Mouse (Mus musculus): ENCODE results near the gene Tamm41.

DNA sequence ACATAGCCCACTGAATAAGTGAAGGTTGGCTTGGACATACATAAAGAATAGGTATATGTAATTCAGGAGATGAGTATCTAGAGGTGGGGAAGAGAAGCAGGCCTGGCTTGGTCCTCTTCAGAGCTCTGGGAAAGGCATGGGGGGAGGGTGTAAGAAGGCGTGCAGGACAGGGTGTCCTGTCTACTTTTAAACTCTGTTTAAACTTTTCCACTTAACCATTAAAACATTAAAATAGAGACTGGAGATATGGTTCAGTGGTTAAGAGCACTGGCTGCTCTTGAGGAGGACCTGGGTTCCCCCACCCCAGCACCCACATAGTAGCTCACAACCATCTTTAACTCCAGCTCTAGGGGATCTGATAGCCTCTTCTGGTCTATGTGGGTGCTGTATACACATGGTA is 64.7 kb downstream of the Tamm41 start:
- TF ChIP-seq POLR2A (IDR thresholded peaks at IDR 0.05; ENCODE audit: control insufficient read depth, extremely low read depth, insufficient read depth, low read length, poor library complexity) (no peak), CTCF (IDR thresholded peaks at IDR 0.05; ENCODE audit: borderline replicate concordance, control insufficient read depth, extremely low read depth, insufficient read depth, low read length, poor library complexity) (no peak)

All from thymus, adult 2 months (tissue).